Mouse (Mus musculus) intestine, embryonic 16.5 days (tissue): ENCODE data around the gene Mdfic. TPM values are rescaled to one million over a fixed set of nuclear protein-coding genes. Genes with fewer than 3 reads are reported as not detected.
"Not testable (repeated sequence)": the region's sequence is repeated elsewhere in the genome, so short reads cannot be mapped to it uniquely, and the experiment has no call there.

ENCODE experiments used
- ATAC-seq: fragments of 200-750 bp; cut with Nextera tagmentation; 2 replicates; pipeline ENCODE4 v1.8.0; 2017; ENCODE audit warnings: moderate TSS enrichment, moderate library complexity
- H3K27ac ChIP-seq: fragments of 300-500 bp; sonication (generic); 2 replicates; pipeline ENCODE4 v1.5.1; 2014; ENCODE audit warnings: mild to moderate bottlenecking, low read length
- H3K27me3 ChIP-seq: fragments of 300-500 bp; sonication (generic); replicated peaks from 2 replicates; pipeline ENCODE4 v1.6.1; 2014; ENCODE audit warnings: low read length, control low read depth, mixed read lengths; ENCODE audit not compliant: control insufficient read depth, insufficient read depth
- H3K36me3 ChIP-seq: fragments of 300-500 bp; sonication (generic); 2 replicates; pipeline ENCODE4 v1.6.1; 2014; ENCODE audit warnings: low read length, control low read depth; ENCODE audit not compliant: control insufficient read depth, insufficient read depth
- H3K4me1 ChIP-seq: fragments of 300-500 bp; sonication (generic); 2 replicates; pipeline ENCODE4 v1.6.1; 2014; ENCODE audit warnings: low read length, control low read depth, mixed read lengths; ENCODE audit not compliant: control insufficient read depth, insufficient read depth
- H3K4me2 ChIP-seq: fragments of 300-500 bp; sonication (generic); 2 replicates; pipeline ENCODE4 v1.6.1; 2014; ENCODE audit warnings: low read depth, low read length, control low read depth
- H3K4me3 ChIP-seq: fragments of 300-500 bp; sonication (generic); 2 replicates; pipeline ENCODE4 v1.5.1; 2014; ENCODE audit warnings: mild to moderate bottlenecking, low read length
- H3K9ac ChIP-seq: fragments of 300-500 bp; sonication (generic); 2 replicates; pipeline ENCODE4 v1.6.1; 2014; ENCODE audit warnings: low read depth, low read length
- H3K9me3 ChIP-seq: fragments of 300-500 bp; sonication (generic); 2 replicates; pipeline ENCODE4 v1.6.1; 2016; ENCODE audit warnings: low read length, control low read depth; ENCODE audit not compliant: control insufficient read depth
- WGBS: fragments of 180-500 bp; shearing (Covaris S2); extraction: QIAGEN DNeasy Blood & Tissue Kit; methylation state at CpG from one replicate; pipeline ENCODE4 v1.1.7; 2014; 5-methylcytosine and 5-hydroxymethylcytosine counted together
- polyA plus RNA-seq: library from polyadenylated mRNA; unstranded; fragments of >200 nt; fragmentation: Nextera tagmentation; extraction: Ambion mirVana; gene quantifications from 2 replicates; pipeline ENCODE4 v1.2.1, GENCODE M21; 2015

The Mdfic gene
- polyA plus RNA-seq = 3.0 and 3.4 TPM in 2 replicates

DNA sequence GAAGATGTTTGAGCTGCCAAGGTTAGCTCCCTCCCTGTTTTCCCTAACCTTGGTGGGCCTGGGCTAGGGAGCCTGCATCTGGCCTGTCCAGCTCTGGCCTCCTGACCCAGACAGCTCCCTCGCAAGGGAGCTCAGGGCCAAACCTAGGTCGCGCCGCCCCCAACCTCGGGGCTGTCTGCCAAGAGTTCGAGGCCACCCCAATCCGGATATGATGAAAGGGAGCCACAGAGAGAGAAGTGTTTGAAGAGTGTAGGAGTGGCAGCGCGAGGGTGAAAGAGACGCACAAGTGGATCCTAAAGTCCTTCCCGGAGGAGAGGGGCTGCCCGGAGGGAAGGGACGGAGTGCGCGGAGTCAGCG lies at the start of gene Mdfic:
Gene Mdfic, plus strand, starts transcription at position 201 of the 357 bp plus-strand sequence.
- H3K9me3 ChIP-seq = no peaks in the 10 kb centered on the region
- H3K27me3 ChIP-seq = no peaks in the 10 kb centered on the region
- peak within 1 kb of the TSS; percentile 82 for H3K4me3 ChIP-seq
- peak within 1 kb of the TSS; percentile 84 for H3K4me2 ChIP-seq
- H3K9ac ChIP-seq = peak within 1 kb of the TSS; percentile 93
- no peaks in the 10 kb centered on the region for H3K36me3 ChIP-seq
- ATAC-seq = peak; percentile 63
- peak within 1 kb of the TSS; percentile 84 for H3K27ac ChIP-seq
- no peaks in the 10 kb centered on the region for H3K4me1 ChIP-seq
- WGBS = 1% methylated on average over 16 of the region's 16 CpGs

DNA sequence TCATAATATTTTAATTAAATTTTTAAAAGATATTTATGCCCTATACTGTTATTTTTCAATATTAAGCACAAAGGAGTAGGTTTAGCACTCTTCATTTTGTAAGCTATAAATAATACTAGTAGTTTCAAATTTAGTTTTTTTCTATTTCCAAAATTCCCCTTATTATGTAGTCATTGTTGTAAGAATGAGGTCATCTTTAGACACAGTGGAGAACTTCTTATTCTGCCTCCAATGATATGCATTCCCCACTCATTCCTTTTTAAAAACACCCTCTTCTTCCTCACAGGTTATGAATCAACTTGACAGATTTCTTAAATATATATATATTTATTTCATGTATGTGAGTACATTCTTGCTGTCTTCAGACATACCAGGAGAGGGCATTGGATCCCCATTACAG lies 49.1 kb upstream of the Mdfic start:
- no peak overlapping the region for H3K4me3 ChIP-seq
- no peaks in the 10 kb centered on the region for H3K4me1 ChIP-seq
- no peak overlapping the region for H3K9ac ChIP-seq
- no peak for ATAC-seq
- no peaks in the 10 kb centered on the region for H3K9me3 ChIP-seq
- no peaks in the 10 kb centered on the region for H3K36me3 ChIP-seq
- H3K27ac ChIP-seq = no peak overlapping the region
- no peaks in the 10 kb centered on the region for H3K27me3 ChIP-seq
- H3K4me2 ChIP-seq = no peak overlapping the region

DNA sequence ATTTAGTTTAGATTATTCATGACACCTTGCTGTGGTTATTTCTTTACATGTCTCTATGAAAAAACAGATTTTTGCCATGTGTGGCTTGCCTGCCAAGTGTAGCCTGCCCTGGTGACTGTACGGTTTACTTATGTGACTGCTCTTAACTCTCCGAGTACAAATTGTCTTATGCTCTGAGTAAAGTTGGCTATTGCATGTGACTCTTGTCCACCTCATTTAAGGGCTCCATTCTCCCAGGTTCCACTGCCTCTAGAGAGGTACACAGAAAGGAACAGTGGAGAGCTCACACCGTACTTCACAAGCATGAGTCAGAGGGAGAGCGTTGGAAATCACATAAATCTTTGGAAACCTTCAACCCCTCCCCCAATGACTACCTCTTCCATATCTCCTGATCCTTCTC lies 10.4 kb upstream of the Mdfic start:
- no peaks in the 10 kb centered on the region for H3K4me1 ChIP-seq
- no peak overlapping the region for H3K4me3 ChIP-seq
- H3K36me3 ChIP-seq = no peaks in the 10 kb centered on the region
- H3K9me3 ChIP-seq = no peaks in the 10 kb centered on the region
- WGBS = 88% methylated on average over 4 of the region's 4 CpGs
- H3K27ac ChIP-seq = no peak overlapping the region
- no peak for ATAC-seq
- H3K4me2 ChIP-seq = no peak overlapping the region
- H3K9ac ChIP-seq = no peak overlapping the region
- no peaks in the 10 kb centered on the region for H3K27me3 ChIP-seq

DNA sequence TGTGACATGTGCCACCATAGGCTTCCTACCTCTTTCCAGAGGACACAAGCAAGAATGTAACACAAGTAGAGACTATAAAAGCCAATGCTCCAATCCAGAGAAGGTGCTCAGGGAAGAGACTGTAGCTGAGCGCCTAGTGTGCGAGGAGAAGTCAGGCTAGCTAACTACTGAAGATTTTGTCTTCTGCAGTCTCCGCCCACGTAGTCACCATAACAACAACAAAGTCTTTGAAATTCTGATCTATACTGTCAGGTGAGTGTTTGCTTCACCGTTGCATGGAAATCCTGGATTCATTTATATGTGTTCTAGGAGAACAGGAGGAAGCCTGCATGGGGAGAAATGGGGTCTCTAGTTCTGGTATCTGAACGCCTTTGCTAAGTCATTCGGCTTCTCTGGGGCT lies 9.8 kb upstream of the Mdfic start:
- no peaks in the 10 kb centered on the region for H3K9me3 ChIP-seq
- no peak overlapping the region for H3K4me2 ChIP-seq
- no peak overlapping the region for H3K4me3 ChIP-seq
- H3K27ac ChIP-seq = no peak overlapping the region
- H3K4me1 ChIP-seq = no peaks in the 10 kb centered on the region
- no peak overlapping the region for H3K9ac ChIP-seq
- no peaks in the 10 kb centered on the region for H3K27me3 ChIP-seq
- no peak for ATAC-seq
- WGBS = 83% methylated on average over 7 of the region's 7 CpGs
- no peaks in the 10 kb centered on the region for H3K36me3 ChIP-seq

DNA sequence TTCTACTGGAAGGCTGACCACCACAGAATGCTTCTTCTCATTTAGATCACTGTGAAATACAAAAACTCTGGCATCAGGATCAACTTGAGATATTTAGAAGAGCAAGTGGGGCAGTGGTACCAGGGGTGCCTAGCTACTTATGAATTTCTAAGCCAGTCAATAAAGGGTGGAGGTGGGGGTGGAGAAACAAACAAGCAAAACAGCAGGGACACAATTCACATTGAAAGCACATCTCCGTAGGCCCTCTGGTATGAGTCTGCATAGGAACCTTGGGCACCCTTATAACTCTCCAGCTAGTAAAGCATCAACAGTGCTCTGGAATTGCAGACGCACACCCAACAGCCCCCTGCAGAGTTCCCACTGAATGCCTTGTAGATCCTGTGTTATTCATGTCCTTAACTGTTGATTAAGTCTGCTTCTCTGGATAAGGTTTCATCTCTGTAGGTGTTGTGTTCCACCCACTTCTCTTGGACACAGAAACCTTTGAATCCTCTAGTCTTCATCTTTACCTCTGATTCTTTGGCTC lies 7.5 kb upstream of the Mdfic start:
- H3K4me1 ChIP-seq = no peaks in the 10 kb centered on the region
- no peaks in the 10 kb centered on the region for H3K9me3 ChIP-seq
- no peaks in the 10 kb centered on the region for H3K27me3 ChIP-seq
- H3K36me3 ChIP-seq = no peaks in the 10 kb centered on the region
- 62% methylated on average over 2 of the region's 2 CpGs for WGBS
- ATAC-seq = no peak
- H3K27ac ChIP-seq = no peak overlapping the region
- no peak overlapping the region for H3K9ac ChIP-seq
- no peak overlapping the region for H3K4me2 ChIP-seq
- H3K4me3 ChIP-seq = no peak overlapping the region

DNA sequence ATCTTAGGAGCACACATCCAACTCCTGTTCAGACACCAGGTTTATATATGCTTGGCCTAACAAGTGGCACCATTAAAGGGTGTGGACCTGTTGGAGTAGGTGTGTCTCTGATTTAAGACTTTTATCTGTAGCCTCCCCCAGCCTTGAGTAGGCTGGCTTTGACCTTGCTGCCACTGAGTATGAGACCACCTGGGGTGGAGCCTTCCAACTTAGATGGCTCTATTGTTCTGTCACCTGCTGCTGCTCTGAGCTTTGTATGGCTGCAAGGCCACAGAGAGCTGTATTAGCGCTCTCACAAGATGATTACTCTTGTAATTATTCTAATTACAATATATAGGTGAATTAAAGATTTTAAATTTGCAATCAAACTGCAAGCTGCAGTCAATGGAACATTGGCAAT lies 6.4 kb upstream of the Mdfic start:
- H3K36me3 ChIP-seq, H3K4me1 ChIP-seq, H3K9me3 ChIP-seq, H3K27me3 ChIP-seq, H3K4me2 ChIP-seq, H3K4me3 ChIP-seq, H3K27ac ChIP-seq, ATAC-seq, H3K9ac ChIP-seq: not testable (repeated sequence)
- WGBS = 75% methylated on average over 1 of the region's 1 CpGs

DNA sequence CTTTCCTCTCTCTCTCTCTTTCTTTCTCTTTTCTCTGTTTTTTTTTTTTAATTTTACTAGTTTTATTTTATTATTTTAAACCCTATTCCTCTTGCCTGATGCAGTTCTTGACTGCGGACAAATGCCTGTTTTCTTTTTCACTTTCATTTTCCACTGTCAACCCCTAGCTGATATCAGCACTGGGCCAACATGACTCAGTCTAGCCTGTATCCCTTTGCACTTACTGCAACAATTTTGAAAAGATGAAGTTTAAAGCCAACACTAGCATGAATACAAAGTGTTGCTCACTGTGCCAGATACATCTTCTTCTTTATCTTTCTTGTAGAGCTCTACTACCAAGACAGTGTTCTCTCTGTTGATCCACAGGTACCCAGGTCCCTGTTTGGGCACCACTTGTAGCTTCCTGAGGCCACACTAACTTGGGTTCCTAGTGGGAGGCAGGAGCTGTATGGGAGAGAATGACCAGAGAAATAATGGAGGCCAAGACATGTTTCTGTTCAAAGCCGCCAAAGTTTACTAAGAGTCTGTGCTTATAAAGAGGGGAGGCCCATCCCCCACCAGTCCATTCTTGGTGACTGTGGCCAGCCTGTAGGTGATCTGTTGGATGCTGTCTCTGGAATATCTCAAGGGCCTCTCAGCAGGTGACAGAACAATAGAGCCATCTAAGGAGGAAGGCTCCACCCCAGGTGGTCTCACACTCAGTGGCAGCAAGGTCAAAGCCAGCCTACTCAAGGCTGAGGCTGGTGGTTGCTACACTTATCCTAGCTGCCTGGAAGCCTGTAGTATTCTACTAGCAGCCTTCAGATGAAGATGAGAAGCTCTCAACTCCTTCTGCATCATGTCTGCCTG lies 5.2 kb upstream of the Mdfic start:
- no peak for ATAC-seq
- Histone ChIP-seq H3K27me3 (no peaks in the 10 kb centered on the region), H3K9me3 (no peaks in the 10 kb centered on the region), H3K27ac (no peak overlapping the region), H3K4me2 (no peak overlapping the region), H3K9ac (no peak overlapping the region), H3K4me3 (no peak overlapping the region), H3K4me1 (no peaks in the 10 kb centered on the region), H3K36me3 (no peaks in the 10 kb centered on the region)
- WGBS = 83% methylated on average over 2 of the region's 2 CpGs

DNA sequence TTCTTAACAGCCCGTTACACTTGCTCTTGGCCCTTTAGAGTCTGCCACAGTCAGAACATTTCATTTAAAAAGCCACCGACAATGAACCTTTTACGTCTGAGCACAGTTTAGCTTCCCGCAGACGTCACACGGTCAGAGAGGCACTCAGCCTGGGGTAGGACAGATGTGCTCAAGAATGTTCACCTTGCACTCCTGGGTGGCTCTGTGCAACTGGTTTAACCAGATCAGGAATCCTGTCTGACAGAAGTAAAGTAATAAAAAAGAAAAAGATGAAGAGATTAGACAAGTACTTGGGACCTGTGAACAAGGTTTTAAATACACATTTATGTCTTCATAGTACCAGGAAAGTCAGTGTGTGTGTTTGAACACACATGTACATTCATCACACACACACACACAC lies 542 bp upstream of the Mdfic start:
- WGBS = 48% methylated on average over 6 of the region's 6 CpGs
- Histone ChIP-seq H3K27me3 (no peaks in the 10 kb centered on the region), H3K4me1 (no peaks in the 10 kb centered on the region), H3K36me3 (no peaks in the 10 kb centered on the region), H3K27ac (no peak overlapping the region), H3K9me3 (no peaks in the 10 kb centered on the region), H3K9ac (no peak overlapping the region), H3K4me2 (no peak overlapping the region), H3K4me3 (no peak overlapping the region)
- peak; percentile 87 for ATAC-seq

DNA sequence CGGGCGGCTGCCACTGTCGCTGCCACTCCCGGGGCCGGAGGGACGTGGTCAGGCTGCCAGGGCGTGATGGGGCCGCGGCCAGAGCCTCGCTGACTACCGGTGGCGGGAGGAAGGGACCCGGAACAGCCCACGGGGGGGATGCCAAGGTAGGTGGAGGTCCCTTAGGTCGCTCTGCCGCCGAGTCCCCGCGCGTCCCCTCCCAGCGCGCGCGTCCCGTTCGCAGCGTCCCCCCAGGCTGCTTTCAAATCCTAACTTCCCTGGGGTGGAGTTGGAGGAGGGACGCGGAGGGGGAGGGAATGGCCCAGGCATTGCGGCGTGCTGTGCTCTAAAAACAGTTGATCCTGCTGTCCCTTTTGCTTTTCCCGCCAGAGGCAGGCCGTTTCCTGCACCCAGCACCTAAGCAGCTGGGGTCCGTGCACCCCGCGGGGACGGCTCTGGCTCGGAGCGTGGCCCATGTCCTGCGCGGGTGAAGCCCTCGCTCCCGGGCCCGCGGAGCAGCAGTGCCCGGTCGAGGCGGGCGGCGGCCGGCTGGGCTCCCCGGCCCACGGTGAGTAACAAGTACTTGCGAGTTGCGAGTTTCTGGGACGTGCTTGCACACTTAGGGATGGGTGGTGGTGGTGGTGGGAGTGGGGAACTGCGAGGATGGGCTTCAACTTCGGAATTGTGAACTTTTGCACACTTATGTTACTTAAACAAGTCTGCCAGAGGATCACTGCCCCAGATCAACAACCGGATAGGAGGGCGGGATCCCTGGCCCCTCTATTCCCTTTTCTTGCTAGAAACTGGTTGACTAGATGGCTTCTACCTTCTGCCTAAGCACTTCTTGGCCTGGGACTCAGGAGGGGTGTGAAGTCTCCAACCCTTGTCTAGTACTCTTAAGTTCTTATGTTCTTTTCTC lies 606 bp downstream of the Mdfic start:
- peak overlapping the region; percentile 82 for H3K4me3 ChIP-seq
- peak; percentile 84 for ATAC-seq
- H3K27ac ChIP-seq = peak overlapping the region; percentile 84
- no peaks in the 10 kb centered on the region for H3K4me1 ChIP-seq
- 1% methylated on average over 57 of the region's 60 CpGs for WGBS
- H3K27me3 ChIP-seq = no peaks in the 10 kb centered on the region
- peak overlapping the region; percentile 93 for H3K9ac ChIP-seq
- no peaks in the 10 kb centered on the region for H3K9me3 ChIP-seq
- H3K4me2 ChIP-seq = peak overlapping the region; percentile 84
- no peaks in the 10 kb centered on the region for H3K36me3 ChIP-seq
